Mouse (Mus musculus) lung, postnatal 0 days (tissue): ENCODE data around the gene Gys2.

Experiments used
- CTCF ChIP-seq: IDR thresholded peaks from 2 replicates; pipeline ENCODE4 v1.5.1; 2016; ENCODE audit warnings: antibody characterized with exemption, mild to moderate bottlenecking
- EP300 ChIP-seq: IDR thresholded peaks from 2 replicates; pipeline ENCODE4 v1.6.1; 2016; ENCODE audit warnings: antibody characterized with exemption, mild to moderate bottlenecking, control low read depth

- no peak for TF ChIP-seq EP300
- TF ChIP-seq CTCF = no peak
Observed at GRCm38 (mm10) chr6:142485478-142486123, 12.7 kb upstream of the Gys2 start.
